Mouse (Mus musculus) ES-CJ7 (cell line): ENCODE measurements around the gene Gm20498.
A peak's percentile ranks its signal among the peaks of the same experiment; 100 is the strongest.

ENCODE experiments used
- DNase-seq: peaks from one replicate; pipeline ENCODE4 v3.0.0; 2011; ENCODE audit warnings: low read depth, low spot score

Gene Gm20498

DNA sequence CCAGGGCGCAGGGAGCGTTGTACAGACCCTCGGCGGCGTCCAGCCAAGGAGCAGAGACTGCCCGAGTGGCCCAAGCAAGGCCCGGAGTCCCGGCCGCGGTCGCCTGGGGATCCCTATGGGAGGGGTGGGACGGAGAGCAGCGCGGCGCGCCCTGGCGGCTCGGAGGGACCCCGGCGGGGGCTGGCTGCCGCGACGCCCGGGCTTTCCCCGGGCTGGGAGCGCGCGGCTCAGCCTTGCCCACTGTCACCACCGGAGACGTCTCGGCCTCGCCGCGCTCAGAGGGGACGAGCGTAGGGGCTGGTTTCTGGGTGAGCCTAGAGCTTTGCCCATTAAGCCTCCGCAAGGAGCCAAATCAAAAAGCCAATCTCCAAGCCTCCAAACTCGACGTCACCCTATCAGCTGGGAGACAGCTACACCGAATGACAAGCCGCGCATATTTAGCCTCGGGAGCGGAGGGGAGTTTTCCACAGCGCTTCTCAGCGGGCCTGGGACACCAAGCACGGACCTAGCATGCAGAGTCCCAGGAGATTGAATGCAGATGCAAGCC lies 199.8 kb downstream of the Gm20498 start, which contains the start of gene Slc8a3:
Slc8a3 (minus strand) TSS at position 306 of the 547 bp plus-strand sequence.
- DNase-seq = peak; percentile 37

DNA sequence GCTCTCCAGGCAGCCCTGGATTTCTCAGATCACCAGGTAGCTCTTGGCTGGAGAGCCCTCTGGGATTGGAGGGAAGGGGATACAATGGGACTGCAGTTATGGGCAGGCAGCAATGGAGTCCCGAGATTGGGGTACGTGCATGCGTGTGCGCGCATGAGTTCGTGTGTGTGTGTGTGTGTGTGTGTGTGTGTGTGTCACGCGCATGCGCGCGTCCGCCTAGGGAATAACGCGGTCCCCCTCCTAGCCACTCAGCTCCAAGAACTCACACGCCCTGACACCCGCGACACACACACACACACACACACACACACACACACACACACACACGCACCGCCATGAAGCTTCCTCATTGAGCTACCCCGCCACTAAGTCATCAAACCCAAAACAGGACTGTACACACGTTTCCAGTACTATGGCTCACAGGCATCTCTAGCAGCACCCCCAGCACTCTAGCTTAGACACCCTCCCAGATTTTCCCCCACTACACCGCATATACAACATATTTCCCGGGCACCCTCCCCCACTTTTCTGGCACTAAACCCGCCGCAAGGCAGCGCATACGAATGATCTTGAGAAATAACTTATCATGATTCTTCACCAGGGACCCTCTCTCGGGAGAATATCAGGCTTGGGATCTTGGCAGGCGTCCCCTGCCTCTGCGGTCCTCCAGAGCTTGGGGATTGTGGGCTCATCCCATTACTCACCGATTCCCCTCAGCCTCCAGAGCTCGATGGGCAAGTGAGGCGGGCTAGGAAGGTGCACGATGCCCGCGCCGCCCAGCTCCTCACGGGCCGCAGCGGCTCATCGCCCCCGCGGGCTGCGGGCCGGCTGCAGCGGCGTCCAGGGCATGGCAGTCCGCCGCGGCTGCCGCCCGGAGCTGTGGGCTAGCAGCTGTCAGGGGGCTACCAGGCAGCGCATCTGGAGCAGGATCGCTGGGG lies 200.5 kb downstream of the Gm20498 start:
- DNase-seq = peak; percentile 14

DNA sequence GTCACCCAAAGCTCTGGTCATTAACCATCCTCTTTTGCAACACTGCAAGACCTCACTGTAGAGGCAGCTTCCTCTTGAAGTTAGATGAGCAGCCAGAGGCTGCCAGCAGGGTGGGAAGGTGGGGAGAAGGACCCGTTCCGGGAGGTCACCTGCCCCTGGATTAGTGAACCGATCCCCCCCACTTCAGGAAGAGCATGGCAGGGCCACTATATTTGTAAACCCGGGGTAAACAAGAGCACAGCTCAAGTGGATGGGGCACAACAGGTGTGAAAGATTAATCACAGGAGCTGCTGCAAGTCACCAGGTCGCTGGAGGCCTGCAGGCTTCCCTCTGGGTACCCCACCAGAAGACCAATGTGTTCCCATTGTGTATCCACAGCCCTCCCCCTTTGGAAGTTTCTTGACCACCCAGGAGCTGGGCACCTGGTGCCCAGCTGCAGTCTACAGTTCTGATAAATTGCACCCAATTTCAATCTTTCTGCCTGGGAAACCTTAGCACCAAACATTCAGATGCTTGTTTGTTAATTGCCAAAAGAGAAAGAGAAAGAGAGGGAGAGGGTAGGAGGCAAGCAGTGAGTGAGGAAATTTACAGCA lies 201.6 kb downstream of the Gm20498 start:
- DNase-seq = no peak

DNA sequence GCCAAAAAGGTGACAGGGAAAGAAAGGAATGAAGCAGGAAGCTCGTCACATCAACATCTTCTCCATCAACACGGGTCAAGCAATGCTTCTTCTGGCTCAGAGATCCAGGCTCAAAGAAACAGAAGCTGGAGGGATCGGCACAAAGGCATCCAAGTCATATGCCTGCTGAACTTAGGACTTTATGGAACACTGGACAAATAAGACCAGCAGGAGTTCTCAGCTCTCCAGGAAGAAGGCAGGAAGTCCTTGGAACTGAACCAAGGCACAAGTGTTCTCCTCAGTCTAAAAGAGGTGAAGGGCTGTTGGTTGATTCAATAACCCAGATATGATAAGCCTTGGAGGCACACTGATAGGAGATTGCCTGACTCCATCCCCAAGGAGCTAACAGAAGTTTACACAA lies 207.7 kb downstream of the Gm20498 start:
- no peak for DNase-seq

DNA sequence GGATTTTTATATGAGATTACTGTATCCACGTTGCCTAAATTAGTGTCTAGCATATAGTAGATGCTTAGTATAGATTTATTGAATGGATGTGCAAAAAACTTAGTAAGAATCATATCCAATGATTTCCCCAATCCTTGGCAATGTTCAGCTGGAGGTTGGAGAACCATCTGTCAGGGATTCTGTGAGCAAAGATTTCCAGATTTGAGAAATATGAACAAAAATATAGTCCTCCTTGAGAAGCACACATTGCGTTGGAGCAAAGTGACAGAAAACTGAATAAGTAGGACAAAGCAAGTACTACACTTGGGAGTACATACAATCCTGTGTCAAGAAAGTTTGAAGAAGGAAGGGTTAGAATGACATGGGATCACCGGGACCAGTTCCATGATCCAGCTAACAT lies 208.6 kb downstream of the Gm20498 start:
- no peak for DNase-seq

DNA sequence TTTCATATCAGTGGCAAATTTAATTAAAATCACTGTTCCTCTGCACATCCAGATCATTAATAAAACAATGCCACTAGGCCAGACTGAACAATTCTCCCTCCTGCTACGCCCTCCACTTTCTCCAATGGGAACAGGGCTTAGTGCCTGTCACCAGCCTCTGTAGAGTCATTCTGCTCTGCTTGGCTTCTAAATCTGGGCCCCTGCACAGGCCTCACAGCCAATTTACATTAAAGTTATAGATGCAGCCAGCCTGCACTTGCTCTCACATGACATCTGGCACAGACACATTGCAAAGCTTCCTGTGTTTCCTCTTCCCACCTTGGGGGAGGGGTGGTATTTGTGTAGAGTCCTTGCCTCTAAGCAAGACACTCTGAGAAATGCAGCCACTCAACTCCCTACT lies 211.7 kb downstream of the Gm20498 start:
- DNase-seq = no peak

DNA sequence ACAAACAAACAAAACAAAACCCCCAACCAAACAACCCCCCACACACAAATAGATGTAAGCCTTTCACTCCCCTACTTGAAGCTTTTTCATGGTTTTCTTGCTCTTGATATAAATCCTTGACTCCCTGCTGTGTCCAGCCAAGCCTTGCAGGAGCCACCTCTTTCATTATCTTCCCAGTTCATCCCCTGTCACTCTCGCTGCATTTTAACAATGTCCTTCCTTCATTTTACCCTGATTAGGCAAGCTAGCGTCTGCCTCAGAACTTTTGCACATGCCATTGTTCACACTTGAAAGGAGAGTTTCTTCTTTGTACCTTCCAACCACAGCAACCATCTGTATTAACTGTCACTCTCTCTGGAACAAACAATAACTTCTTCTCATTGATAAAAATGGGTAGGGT lies 214.9 kb downstream of the Gm20498 start:
- DNase-seq = no peak

DNA sequence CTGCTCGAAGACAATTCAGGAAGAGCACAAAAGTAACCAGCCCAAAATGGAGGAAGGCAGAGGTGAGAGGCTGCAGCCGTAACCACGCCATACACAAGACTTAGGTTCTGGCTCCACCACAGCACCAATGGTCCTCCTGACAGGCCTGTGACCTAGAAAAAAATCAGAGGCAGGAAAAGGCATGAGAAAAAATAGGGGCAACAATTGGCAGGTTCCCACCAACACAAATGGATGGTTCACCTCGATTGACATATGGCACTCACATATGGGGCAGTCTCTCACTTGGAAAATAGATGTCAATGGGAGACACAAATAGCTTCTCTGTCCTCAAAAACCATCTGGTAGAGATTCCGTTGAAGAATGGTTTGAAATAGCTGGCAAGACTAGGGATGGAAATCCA lies 216.8 kb downstream of the Gm20498 start:
- DNase-seq = no peak
